Mouse (Mus musculus) ES-E14 (cell line): ENCODE measurements around the gene Abcg4.

Experiments
- MAFK ChIP-seq: IDR thresholded peaks from 2 replicates; pipeline ENCODE4 v1.6.1; 2014; ENCODE audit warnings: mild to moderate bottlenecking, low read depth, low read length, inconsistent platforms; ENCODE audit not compliant: insufficient read depth
- ZNF384 ChIP-seq: IDR thresholded peaks from 2 replicates; pipeline ENCODE4 v1.6.1; 2012; ENCODE audit warnings: low read depth, low read length, inconsistent platforms

DNA sequence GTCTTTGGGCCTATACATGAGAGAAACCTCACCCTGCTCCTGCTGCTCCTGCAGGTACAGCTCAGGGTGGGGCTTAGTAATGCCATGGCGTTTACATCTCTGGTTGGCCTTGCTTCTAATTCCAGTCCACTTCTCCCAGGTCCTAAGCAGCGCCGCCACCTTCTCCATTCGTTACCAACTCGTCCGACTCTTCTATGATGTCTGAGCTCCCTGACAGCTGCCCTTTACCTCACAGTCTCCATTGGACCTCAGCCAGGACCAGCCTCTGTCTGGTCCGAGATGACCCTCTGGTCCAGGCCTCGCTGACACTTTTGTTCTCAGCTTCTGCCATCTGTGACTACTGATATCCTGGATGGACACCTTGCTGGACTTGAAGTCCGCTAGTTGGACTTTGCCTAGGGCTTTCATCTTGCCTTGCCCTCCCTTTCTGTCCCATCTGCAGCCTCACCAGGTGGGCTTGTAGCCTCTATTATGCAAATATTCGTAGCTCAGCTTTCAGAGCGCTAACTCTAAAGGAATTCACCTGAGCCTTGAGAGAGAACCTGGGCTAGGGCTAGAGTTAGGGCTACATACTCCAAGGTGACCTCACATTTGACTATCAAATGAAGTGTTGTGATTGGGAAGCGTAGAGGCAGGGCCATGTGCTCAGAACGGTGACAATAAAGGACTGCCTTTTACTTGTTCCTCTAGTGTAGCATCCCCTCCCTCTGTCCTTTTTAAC is 44.7 kb upstream of the Abcg4 start:
- TF ChIP-seq ZNF384: no peak
- TF ChIP-seq MAFK: no peak
